Mouse (Mus musculus) limb, embryonic 10.5 days (tissue): ENCODE data around the gene Lgalsl. TPM values are rescaled to one million over a fixed set of nuclear protein-coding genes. Genes with fewer than 3 reads are reported as not detected.
A peak's percentile ranks its signal among the peaks of the same experiment; 100 is the strongest.

Experiments used
- DNase-seq: peaks from one replicate; pipeline ENCODE4 v3.0.0-alpha.2; 2017; ENCODE audit warnings: low spot score
- H3K27ac ChIP-seq: fragments of 300-500 bp; sonication (generic); 2 replicates; pipeline ENCODE4 v1.5.1; 2016; ENCODE audit warnings: mild to moderate bottlenecking
- H3K27me3 ChIP-seq: fragments of 300-500 bp; sonication (generic); 2 replicates; pipeline ENCODE4 v1.6.1; 2016; ENCODE audit warnings: low read depth, mild to moderate bottlenecking; ENCODE audit not compliant: poor library complexity, severe bottlenecking
- H3K36me3 ChIP-seq: fragments of 300-500 bp; sonication (generic); 2 replicates; pipeline ENCODE4 v1.6.1; 2016; ENCODE audit warnings: mild to moderate bottlenecking, moderate library complexity
- H3K4me1 ChIP-seq: fragments of 300-500 bp; sonication (generic); 2 replicates; pipeline ENCODE4 v1.6.1; 2016
- H3K4me3 ChIP-seq: fragments of 300-500 bp; sonication (generic); 2 replicates; pipeline ENCODE4 v1.5.1; 2016; ENCODE audit warnings: mild to moderate bottlenecking, moderate library complexity
- H3K9me3 ChIP-seq: fragments of 300-500 bp; sonication (generic); replicated peaks from 2 replicates; pipeline ENCODE4 v1.6.1; 2016; ENCODE audit warnings: mild to moderate bottlenecking
- WGBS: fragments of 180-500 bp; shearing (Covaris S2); methylation state at CpG from one replicate; pipeline ENCODE4 v1.1.7; 2016; 5-methylcytosine and 5-hydroxymethylcytosine counted together
- polyA plus RNA-seq: library from polyadenylated mRNA; unstranded; fragments of >200 nt; fragmentation: Nextera tagmentation; extraction: Ambion mirVana; gene quantifications from 2 replicates; pipeline ENCODE4 v1.2.1, GENCODE M21; 2016

Lgalsl gene
- polyA plus RNA-seq, 1 experiment from 2014 or later: 31.3 TPM

DNA sequence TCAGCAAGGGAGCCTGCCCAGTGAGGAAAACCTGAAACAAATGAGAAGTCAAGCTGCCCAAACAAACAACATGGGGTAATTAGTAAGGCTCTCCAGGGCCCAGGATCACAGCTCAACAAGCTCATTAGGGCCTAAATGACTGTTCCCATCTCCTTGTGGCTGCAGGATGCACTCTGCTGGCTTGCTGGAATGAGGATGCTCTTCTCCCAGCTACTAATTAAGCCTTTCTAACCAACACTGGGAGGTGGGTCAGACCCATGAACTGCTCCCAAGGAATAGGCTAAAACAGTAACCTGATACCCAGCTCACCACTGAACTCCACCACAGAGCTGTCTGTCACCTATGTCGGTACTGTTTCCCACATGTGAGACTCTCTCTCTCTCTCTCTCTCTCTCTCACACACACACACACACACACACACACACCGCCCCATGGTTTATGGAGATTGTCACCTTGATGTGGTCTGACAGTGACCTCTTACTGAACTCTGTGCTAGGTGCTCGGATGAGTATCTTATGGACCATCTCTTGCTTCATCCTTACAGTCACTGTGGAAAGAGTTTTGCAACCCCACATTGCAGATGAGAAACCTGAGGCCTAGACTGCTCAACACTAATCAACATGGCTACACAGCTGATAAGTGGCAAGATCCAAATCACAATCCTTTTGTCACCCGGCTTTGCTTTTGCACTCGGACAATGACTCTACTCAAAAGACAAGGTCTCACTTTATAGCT lies 18.5 kb downstream of the Lgalsl start:
- H3K4me1 ChIP-seq: peaks cover 17% of the 10 kb centered on the region
- WGBS: 64% methylated on average over 5 of the region's 5 CpGs
- H3K36me3 ChIP-seq: no peaks in the 10 kb centered on the region
- H3K27me3 ChIP-seq: no peaks in the 10 kb centered on the region
- no peak overlapping the region for H3K27ac ChIP-seq
- no peaks in the 10 kb centered on the region for H3K9me3 ChIP-seq
- DNase-seq: no peak
- H3K4me3 ChIP-seq: no peak overlapping the region

DNA sequence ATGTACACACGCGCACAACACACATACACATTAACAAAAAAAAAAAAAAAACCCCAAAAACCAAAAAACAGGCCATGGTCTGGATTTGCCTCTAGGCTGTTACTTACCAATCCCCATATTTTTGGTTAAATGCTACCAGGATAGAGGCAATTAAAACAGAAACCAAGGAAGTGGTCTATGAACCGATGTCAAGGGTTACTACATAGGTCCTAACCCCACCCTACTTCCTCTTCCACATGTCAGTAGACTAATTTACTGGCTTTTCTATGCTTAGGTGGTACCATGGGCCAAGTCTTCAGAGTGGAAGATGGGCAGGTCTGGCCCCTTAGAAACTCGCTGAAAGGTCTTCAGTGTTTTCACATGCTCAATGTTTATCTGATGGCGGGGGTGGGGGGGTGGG lies 24.2 kb downstream of the Lgalsl start:
- WGBS: 83% methylated on average over 5 of the region's 5 CpGs
- Histone ChIP-seq H3K4me1 (peaks cover 3% of the 10 kb centered on the region; the same call in 1 of the 2 replicates), H3K27ac (no peak overlapping the region), H3K4me3 (no peak overlapping the region), H3K9me3 (no peaks in the 10 kb centered on the region), H3K27me3 (no peaks in the 10 kb centered on the region), H3K36me3 (no peaks in the 10 kb centered on the region)
- no peak for DNase-seq

DNA sequence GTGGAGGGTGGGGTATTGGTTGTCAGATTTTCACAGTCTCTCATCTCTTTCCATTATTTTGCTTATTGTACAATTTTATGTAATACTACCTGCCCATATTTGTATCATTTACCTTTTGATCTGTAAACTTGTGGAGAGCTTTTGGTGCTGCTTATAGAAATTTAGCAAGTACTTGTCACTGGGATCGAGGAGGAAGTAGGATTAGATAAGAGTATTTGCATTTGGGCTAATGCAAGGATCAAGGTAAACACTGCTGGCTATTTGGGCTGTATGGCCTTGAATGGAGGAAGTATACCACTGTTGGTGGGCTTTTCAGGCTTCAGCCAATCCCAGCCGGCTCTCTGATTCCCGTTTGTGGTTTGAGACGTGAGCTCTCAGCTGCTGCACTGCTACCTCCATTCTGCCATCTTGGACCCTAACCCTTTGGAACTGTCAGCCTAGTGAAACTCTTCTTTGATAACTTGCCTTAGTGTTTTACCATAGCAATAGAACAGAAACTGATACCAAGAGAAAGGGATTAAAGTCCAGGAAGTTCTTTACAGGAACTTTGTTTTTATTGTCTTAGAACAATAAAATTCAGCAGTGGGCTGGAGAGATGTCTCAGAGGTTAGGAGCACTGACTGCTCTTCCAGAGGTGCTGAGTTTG lies 25.1 kb downstream of the Lgalsl start:
- no peaks in the 10 kb centered on the region for H3K36me3 ChIP-seq
- DNase-seq: no peak

DNA sequence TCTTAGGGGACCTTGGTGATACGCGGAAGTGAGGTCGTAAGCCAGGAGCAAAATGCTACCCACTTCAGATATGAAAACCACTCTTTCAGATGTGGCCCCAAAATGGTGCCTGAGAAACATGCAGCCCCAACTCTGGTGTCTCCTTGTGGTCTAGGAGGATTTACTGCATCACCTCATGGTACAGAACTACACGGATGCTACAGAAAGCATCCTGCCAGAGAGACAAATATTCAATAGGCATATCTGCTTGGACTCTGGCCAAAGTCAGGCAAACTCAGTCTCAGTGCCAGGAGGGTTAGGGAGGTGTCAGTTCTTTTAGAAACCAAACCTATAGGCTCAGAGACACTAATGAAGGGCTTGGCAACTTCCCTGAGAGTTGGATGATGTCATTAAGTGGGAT lies 26.4 kb downstream of the Lgalsl start:
- WGBS: 97% methylated on average over 4 of the region's 4 CpGs
- no peaks in the 10 kb centered on the region for H3K9me3 ChIP-seq

More for the DNA sequence above, 25.1 kb downstream of the Lgalsl start:
- no peaks in the 10 kb centered on the region for H3K9me3 ChIP-seq
- no peak overlapping the region for H3K27ac ChIP-seq
- H3K27me3 ChIP-seq: no peaks in the 10 kb centered on the region
- H3K4me3 ChIP-seq: no peak overlapping the region
- 67% methylated on average over 4 of the region's 4 CpGs for WGBS
- peaks cover 1% of the 10 kb centered on the region; the same call in 1 of the 2 replicates for H3K4me1 ChIP-seq

DNA sequence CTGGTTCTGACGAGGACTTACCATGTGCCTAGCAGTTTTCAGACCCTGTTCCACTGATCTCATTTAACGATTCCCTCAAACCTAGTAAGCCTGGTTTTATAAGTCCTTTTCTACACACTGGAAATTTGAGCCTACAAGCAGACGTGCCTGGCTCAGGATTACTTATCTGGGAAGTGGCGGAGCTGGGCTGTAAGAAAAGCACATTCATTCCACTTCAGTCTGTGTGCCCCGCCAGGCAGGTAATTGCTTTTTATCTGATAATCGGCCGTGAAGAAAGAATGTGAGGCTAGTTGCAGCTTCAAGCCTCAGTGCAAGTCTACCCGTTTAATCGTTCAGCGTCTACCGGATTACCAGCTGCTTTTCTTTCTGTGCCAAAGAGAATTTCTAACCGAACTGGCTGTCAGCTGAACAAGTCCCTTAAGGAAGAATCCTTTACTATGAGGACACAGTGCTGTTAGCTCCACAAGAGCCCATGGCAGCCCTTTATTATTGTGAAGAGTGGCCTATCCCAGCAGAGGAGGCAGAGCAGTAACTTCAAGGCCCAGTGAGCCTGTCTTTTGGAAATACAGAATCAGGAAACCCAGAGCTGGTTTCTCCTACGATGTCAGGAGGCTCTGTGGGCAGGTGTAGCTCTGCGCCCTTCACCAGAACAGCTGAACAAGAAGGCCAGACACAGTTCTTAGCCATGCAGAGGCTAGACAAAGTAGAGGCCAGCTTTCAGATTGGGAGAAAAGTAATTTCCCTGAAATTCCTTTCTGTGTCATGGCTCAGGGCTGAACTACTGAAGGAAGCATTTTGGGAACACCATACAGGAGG lies 30.4 kb downstream of the Lgalsl start:
- H3K27ac ChIP-seq: peak overlapping the region; percentile 19; the same call in 1 of the 2 replicates
- peaks cover 12% of the 10 kb centered on the region; the same call in 1 of the 2 replicates for H3K4me1 ChIP-seq
- H3K27me3 ChIP-seq: no peaks in the 10 kb centered on the region
- H3K36me3 ChIP-seq: no peaks in the 10 kb centered on the region
- H3K9me3 ChIP-seq: no peaks in the 10 kb centered on the region
- no peak overlapping the region for H3K4me3 ChIP-seq
- no peak for DNase-seq
- 33% methylated on average over 14 of the region's 14 CpGs for WGBS

More for the DNA sequence above, 26.4 kb downstream of the Lgalsl start:
- H3K27ac ChIP-seq: no peak overlapping the region
- no peak overlapping the region for H3K4me3 ChIP-seq
- H3K36me3 ChIP-seq: no peaks in the 10 kb centered on the region
- DNase-seq: no peak
- peaks cover 12% of the 10 kb centered on the region; the same call in 1 of the 2 replicates for H3K4me1 ChIP-seq
- H3K27me3 ChIP-seq: no peaks in the 10 kb centered on the region

DNA sequence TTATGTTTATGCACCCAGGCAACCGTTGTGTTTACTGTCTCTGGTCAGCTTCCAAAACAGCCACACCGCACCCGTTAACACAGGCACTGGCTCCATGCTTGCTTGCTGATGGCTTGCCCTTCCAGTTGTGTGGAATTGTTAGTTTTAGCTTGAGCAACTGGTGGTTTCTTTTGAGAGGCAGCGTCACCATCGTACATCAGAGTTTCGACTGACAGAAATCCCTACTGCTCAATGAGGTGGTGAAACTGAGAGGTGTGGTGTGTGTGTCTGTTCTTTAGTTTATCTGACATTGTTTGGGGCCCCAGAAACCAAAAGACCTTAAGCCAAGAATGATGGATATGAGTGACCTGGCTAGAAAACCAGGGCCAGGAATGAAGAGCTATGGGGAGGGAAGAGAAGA lies 33.0 kb downstream of the Lgalsl start:
- Histone ChIP-seq H3K27me3 (no peaks in the 10 kb centered on the region), H3K4me1 (peaks cover 12% of the 10 kb centered on the region; the same call in 1 of the 2 replicates), H3K9me3 (no peaks in the 10 kb centered on the region), H3K36me3 (no peaks in the 10 kb centered on the region), H3K4me3 (no peak overlapping the region), H3K27ac (no peak overlapping the region)
- no peak for DNase-seq
- WGBS: 93% methylated on average over 6 of the region's 6 CpGs

DNA sequence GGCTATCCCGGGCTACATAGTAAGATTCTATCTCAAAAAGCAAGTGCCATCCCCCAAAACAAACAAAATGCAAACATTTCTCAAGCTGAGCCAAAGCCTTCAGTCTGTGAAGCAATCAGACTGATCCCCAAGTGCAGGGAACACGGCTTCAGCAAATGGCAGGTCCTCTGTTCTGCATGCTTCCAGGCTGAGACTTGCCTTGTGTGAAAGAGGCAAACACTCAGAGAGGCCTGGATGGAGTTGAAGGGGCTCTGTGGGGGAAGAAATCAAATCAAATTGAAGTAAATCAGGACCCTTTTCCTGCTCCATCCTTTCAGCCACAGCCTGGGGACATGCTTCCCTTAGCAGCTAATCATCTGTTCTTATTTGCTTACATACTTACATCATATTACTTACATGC lies 35.4 kb downstream of the Lgalsl start:
- H3K27ac ChIP-seq: no peak overlapping the region
- 66% methylated on average over 2 of the region's 2 CpGs for WGBS

DNA sequence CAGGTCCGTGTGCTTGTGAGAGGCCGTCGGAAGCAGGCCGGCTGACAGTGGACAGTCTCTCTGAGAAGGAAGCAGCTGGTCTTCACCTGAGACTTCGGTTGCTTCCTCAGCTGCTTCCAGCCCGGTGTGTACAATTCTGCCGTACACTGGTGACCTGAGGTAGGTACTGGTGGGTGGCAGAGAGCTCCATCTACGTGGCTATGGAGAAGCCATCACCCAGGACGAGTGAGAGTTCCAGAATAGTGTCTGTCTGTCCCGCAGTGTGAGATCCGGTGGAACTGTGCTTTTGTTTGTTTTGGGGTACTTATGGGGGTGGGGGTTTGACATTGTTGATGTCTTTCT lies 36.0 kb downstream of the Lgalsl start:
- 58% methylated on average over 11 of the region's 11 CpGs for WGBS
- no peak overlapping the region for H3K27ac ChIP-seq
- DNase-seq: no peak

More for the DNA sequence above, 35.4 kb downstream of the Lgalsl start:
- Histone ChIP-seq H3K9me3 (no peaks in the 10 kb centered on the region), H3K27me3 (no peaks in the 10 kb centered on the region), H3K4me3 (no peak overlapping the region), H3K4me1 (peaks cover 8% of the 10 kb centered on the region; the same call in 1 of the 2 replicates), H3K36me3 (no peaks in the 10 kb centered on the region)
- no peak for DNase-seq

DNA sequence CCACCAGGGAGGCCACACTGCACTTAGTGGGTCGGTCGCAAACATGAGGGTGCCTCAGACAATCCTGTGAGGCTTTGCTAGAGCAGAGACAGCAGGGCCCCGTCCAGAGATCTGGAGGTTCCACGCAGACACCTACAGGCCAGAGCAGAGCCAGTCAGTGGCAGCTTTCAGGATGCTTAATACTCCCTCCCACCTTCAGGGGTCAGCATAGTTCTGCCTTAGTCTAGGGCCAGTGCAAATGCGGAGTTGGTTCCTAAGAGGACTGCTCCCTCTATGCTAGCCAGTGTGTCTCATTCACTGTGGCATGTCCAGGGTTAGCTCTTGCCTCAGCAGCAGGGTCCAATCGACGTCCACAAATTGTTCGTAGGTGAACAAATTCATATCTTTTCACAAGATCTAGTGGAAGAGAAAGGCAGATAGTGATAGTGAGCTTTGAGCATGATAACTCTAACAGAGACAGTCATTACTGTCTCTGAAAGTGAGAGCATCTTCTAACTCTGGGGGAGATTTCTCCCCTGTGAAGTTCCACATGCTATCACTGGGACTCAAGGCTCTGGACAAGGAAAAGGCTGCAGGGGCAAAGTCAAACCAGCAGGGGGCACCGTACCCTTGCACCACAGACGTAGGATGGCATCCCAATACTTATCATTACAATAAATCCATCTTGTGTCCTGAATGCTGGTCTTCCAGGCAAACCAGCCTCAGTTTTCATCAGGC lies 36.5 kb downstream of the Lgalsl start:
- Histone ChIP-seq H3K9me3 (no peaks in the 10 kb centered on the region), H3K4me1 (0 out of 2 replicates have a peak, but pooled peaks cover under 1% of the 10 kb centered on the region), H3K36me3 (no peaks in the 10 kb centered on the region), H3K27ac (no peak overlapping the region), H3K4me3 (no peak overlapping the region), H3K27me3 (no peaks in the 10 kb centered on the region)
- 33% methylated on average over 10 of the region's 10 CpGs for WGBS
- peak; percentile 83 for DNase-seq

More for the DNA sequence above, 36.0 kb downstream of the Lgalsl start:
- H3K27me3 ChIP-seq: no peaks in the 10 kb centered on the region
- H3K4me3 ChIP-seq: no peak overlapping the region
- peaks cover 2% of the 10 kb centered on the region; the same call in 1 of the 2 replicates for H3K4me1 ChIP-seq
- no peaks in the 10 kb centered on the region for H3K36me3 ChIP-seq
- no peaks in the 10 kb centered on the region for H3K9me3 ChIP-seq

DNA sequence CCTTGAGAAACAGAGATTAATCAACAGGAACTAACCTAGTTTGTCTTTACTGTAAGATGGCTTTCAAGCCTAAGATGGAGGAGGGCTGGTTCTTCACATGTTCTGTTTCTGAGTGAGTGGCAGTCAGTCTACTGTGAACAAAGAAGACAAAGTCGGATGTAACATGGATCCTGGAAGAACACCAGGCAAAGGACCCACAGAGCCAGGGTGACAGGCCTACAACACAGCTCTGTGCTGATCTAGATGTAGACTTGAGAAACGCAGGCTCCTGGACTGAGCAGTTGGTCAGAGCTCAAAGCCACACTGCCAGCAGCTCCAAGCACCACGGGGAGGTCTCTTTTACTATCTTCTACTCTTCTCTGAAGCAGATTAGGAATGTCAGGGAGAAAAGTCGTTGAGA lies 37.2 kb downstream of the Lgalsl start:
- no peak for DNase-seq
- no peak overlapping the region for H3K27ac ChIP-seq
- H3K9me3 ChIP-seq: no peaks in the 10 kb centered on the region
- WGBS: 56% methylated on average over 4 of the region's 4 CpGs
- H3K36me3 ChIP-seq: no peaks in the 10 kb centered on the region
- no peaks in the 10 kb centered on the region for H3K27me3 ChIP-seq
- H3K4me3 ChIP-seq: no peak overlapping the region
- H3K4me1 ChIP-seq: 0 out of 2 replicates have a peak, but pooled peaks cover 4% of the 10 kb centered on the region

DNA sequence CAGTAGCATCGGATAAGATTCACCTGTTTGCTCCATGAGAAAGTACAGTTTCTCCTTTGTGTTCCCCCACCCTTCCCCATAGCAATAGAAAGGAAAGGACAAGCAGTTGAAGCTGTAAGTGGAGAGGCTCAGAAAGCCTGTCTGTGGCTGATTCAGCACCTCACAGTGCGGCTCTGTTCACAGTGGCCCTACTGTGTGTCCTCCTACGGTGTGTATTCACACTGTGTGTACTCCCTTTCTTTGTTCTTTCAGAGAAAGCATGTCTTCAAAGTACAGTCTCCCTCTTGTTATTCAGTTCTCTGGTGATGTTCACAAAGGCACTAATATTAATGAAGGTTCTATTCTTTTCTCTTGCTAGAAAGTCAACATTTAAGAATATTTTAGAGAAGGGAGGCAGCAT lies 38.2 kb downstream of the Lgalsl start:
- H3K27ac ChIP-seq: no peak overlapping the region
- H3K36me3 ChIP-seq: no peaks in the 10 kb centered on the region
- H3K4me3 ChIP-seq: no peak overlapping the region
- H3K9me3 ChIP-seq: no peaks in the 10 kb centered on the region
- no peaks in the 10 kb centered on the region for H3K27me3 ChIP-seq
- 90% methylated on average over 3 of the region's 3 CpGs for WGBS
- no peak for DNase-seq
- H3K4me1 ChIP-seq: peaks cover 7% of the 10 kb centered on the region; the same call in 1 of the 2 replicates

DNA sequence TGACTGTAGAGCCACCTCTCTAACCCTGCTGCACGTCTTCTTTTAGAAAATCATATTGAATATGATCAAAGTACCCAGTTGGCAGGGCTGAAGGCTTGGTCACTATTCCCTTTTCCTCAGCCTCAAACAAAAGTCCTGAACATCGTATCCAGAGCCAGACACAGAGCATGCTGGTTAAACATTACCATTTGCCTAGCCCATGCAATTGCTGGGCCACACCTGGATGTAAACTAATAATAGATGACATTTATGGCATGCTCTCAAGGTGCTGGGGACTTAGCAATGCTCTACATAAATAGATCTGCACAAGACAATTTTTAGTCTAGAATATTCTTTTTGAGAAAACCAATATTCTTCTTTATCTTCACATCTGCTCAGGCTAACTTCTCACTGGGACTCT lies 39.5 kb downstream of the Lgalsl start:
- 84% methylated on average over 2 of the region's 2 CpGs for WGBS
- no peak overlapping the region for H3K4me3 ChIP-seq
- H3K9me3 ChIP-seq: no peaks in the 10 kb centered on the region
- H3K4me1 ChIP-seq: peaks cover 7% of the 10 kb centered on the region; the same call in 1 of the 2 replicates
- H3K27ac ChIP-seq: no peak overlapping the region
- DNase-seq: no peak
- H3K27me3 ChIP-seq: no peaks in the 10 kb centered on the region
- no peaks in the 10 kb centered on the region for H3K36me3 ChIP-seq
